Mouse (Mus musculus): ENCODE data around the gene Acot5.
"Not testable (repeated sequence)": the region's sequence is repeated elsewhere in the genome, so short reads cannot be mapped to it uniquely, and the experiment has no call there.

Gene Acot5

DNA sequence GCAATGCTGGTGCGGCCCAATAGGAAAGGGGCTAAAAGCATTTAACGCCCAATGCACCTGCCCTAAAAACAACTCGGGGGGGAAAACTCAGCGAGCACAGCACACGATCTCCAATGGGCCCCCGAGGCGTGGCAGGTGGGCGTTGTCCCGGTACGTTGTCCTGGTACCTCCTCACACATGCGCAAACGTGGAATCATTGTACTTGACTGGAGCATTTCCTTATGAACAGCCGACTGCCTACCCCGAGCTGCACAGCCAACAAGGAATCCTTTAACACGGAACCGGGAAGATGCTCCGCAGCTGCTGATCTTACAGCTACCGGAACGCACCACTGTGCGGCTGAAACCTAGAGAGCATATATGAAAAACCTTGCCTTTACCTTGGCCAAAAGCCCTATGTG is 6.8 kb upstream of the Acot5 start:
- DNase-seq (ENCODE audit: low spot score in 2 of 2): no peak

DNA sequence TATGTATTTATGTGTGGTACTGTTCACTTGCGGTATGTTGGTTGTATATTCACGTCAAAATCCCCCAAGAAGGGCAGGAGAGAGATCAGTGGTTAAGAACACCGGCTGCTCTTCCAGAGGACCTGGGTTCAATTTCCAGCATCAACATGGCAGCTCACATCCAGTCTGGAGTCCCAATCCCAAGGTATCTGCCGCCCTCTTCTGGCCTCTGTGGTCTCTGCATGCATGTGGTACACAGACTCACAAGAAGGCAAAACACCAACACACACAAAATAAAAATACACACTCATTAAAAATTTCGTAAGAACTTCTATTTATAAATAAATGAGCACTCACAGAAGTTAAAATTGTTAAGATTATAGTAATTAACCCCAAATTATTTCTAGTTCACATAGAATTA is 5.9 kb upstream of the Acot5 start:
- no peak for DNase-seq (ENCODE audit: low spot score in 2 of 2)

DNA sequence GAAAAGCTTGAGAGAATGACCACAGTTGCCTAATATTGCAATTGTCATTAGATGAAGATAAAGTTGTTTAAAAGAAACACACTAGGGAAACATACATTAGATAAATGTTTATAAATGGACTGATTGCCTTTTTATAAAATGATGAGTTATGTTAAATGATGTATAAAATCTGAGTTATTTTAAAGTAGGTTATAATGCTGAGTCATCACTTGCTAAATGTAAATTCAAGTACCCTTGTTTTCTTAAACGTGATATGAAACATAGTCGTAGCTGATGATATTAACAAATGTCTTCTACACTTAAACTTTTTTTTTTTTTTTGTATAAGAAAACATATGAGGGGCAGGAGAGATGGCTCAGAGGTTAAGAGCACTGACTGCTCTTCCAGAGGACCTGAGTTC is 5.3 kb upstream of the Acot5 start:
- no peak for DNase-seq (ENCODE audit: low spot score in 2 of 2)

DNA sequence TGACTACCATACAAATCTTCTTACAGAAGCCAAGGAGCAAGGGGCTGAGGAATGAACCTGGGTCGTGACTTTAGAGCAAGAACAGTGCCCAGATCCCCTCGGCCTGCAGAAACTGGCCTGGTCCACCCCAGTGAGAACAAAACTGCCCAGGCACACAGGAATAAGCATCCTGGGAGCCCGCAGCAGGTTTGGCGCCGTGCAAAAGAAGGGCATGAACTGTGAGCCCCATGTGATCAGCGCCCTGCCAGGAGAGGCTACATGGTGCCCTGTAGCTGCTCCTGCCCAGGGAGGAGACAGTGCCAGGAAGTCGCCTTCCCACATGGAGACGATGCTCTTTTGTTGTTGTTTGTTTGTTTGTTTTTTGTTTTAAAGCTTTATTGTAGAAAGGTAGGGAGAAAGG is 4.5 kb upstream of the Acot5 start:
- DNase-seq (ENCODE audit: low spot score in 2 of 2): no peak

DNA sequence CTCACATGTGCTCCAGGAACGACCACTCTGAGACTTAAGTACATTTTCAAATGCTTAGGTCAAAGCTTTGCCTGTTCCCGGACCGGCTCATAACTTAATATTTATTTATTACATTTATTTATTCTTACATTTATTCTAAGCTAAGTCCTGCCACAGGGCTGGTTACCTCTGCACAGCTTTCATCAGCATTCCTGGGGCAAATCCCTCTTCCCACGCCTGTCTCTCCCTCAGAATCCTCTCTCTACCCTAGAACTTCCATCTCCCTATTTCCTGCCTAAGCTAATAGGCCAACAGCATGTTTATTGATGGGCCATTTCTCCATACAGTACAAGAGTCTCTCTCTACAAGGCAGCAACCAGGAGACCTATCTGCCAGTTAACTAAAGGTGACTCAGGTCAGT is 1.4 kb upstream of the Acot5 start:
- DNase-seq (ENCODE audit: low spot score in 2 of 2): no peak

DNA sequence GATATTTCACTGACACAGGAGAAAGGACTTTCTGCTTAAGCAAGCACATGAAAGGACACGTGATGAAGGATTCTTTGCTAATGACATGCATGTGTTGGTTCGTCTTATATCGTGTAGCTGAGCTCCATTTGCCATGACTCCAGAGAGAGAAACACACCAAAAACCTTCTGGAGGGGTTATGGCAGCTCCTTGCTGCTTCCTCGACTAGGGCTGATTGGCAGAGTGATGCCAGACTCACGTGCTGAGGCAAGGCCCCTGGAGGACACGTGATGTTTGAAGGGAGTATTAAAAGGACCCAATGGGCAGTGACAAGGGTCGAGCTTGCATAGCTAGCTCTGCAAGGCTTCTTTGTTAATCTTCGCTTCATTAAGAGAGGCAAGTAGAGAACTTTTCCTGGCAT is 829 bp upstream of the Acot5 start:
- DNase-seq (ENCODE audit: low spot score in 2 of 2): no peak

DNA sequence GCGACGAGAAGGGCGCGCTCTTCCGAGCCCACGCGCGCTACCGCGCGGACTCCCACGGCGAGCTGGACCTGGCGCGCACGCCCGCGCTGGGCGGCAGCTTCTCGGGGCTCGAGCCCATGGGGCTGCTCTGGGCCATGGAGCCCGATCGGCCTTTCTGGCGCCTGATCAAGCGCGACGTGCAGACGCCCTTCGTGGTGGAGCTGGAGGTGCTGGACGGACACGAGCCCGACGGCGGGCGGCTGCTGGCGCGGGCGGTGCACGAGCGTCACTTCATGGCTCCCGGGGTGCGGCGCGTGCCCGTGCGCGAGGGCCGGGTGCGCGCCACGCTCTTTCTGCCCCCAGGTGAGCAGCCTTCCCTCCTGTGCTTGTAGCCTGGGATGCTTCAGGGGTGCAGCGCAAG is 457 bp downstream of the Acot5 start:
- peak; percentile 43 to 47 for DNase-seq (ENCODE audit: low spot score in 2 of 2)

DNA sequence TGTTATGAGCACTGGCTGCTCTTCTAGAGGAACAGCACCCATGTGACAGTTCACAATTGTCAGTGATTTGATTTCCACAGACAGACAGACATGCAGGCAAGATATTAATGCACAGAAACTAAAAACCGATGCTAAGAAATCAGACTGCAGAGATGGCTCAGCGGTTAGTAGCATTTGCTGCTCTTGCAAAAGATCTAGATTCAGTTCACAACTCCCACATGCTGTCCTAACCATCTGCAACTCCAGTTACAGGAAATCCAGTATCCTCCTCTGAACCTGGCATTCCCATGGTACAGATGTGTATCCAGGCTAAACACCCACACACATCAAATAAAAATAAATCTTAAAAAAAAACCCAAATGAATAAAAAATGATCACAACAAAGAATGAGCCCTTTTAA is 2.6 kb downstream of the Acot5 start:
- peak in 1 of 2 experiments; percentile 54 for DNase-seq (ENCODE audit: low spot score in 2 of 2)

DNA sequence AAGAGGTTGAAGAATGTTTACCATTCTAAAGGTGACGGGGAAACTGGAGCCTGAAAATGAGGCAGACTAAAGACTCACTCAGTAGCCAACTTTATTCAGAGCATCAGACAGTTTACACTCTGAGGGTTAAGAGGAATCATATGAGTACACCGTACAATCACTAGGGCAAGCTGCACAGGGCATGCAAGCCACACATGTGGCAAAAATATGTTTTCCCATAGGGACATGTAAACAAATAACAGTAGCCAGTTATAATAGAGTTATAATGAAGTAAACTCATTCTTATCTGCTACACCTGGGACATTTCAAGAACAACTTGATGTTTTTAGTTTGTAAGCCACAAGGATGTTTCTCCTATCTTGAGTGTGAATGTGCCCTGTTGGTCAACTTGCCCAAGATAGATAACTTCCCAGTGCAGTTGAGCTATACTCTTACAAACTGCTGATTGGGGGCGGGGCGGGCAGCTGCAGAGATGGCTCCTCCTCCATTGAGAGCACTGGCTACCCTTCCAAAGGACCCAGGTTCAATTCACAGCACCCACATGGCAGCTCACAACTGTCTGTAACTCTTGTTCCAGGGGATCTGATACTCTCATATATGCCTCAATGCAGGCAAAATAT is 8.4 kb downstream of the Acot5 start:
- DNase-seq (ENCODE audit: low spot score in 2 of 2): no peak

DNA sequence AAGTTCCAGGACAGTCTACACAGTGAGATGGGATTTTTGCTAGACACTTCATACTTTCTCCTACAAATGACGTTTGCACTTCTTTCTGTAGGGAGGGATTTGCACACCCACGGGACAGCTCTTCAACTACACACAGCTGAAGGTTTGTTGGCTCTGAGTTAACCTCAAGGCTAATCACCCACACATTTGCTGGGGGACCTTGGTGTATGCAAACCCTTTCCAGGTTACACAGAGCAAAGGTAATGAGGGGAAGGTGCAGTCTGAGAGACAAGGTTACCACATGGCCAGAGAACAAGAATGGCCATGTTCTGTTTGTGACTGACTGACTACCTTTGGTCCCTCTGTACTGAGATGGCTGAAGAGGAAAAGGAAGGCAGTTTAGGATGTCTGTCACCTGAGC is 14.7 kb downstream of the Acot5 start:
- DNase-seq (ENCODE audit: low spot score in 2 of 2): no peak

DNA sequence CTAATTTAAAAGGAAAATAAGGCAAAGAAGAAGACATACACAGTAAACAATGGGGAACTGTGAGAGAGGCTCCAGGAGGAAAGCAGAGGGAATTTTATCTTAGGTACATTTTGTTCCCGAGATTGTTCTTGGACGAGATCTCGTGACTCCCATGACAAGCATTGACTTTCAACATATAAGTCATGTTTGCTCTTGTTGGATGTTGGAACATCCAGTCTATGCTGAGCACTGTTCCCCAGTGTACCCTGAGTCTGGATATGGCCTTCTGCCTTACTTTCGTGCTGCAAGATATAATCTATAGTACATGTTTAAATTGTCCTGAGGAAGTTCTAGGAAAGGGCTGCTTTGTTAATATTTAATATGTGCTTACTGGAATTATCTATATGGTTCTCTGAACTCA is 15.5 kb downstream of the Acot5 start:
- no peak for DNase-seq (ENCODE audit: low spot score in 2 of 2)

DNA sequence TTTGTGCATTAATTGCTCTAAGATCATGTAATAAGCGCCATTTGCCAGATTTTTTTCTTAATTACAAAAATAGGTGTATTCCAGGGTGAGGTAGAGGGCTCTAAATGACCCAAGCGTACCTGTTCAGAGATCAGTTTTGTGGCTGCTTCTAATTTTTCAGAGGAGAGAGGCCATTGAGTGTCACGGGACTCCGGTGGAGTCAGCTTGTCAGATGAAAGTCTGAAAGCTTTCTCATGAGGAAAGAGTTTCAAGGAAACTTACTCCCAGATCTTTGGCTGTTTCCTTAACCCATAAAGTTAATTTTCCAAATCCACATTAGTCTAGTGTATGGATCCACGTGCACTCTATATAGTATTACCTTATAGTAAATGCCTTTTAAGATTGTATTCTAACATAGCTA is 25.5 kb downstream of the Acot5 start:
- DNase-seq (ENCODE audit: low spot score in 2 of 2): not testable (repeated sequence)

DNA sequence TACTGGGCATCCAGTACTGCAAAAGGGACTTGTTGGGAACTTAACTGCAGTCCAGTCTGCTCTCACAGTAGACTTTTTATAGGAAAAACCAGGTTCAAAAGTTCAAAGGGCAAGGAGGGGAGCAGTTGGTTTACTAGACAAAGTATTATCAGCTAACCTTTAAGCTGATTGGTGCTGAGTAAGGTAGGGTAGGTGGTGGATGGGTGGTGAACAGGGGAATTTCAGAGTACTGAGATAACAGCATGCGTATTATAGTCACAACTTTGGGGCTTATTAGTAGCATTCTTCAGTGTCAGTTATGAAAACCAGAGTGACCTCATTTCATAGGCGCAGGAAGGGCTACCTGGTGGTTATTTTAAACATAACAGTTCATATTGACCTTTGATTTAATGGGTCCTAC is 30.5 kb downstream of the Acot5 start:
- DNase-seq (ENCODE audit: low spot score in 2 of 2): no peak

DNA sequence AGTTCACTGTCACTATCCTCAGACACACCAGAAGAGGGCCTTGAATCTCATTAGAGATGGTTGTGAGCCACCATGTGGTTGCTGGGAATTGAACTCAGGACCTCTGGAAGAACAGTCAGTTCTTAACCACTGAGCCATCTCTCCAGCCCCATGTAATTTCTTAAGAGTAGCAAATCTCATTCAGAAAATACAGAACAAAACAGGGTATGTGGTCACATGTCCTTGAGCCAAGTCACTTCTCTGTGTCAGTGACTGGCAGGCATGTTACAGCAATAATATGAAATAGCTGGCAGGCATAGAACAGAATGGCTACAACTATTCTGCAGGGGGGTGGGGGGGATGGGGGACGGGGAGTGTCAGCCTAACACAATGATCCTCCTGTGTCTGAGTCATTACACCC is 30.9 kb downstream of the Acot5 start:
- no peak for DNase-seq (ENCODE audit: low spot score in 2 of 2)

DNA sequence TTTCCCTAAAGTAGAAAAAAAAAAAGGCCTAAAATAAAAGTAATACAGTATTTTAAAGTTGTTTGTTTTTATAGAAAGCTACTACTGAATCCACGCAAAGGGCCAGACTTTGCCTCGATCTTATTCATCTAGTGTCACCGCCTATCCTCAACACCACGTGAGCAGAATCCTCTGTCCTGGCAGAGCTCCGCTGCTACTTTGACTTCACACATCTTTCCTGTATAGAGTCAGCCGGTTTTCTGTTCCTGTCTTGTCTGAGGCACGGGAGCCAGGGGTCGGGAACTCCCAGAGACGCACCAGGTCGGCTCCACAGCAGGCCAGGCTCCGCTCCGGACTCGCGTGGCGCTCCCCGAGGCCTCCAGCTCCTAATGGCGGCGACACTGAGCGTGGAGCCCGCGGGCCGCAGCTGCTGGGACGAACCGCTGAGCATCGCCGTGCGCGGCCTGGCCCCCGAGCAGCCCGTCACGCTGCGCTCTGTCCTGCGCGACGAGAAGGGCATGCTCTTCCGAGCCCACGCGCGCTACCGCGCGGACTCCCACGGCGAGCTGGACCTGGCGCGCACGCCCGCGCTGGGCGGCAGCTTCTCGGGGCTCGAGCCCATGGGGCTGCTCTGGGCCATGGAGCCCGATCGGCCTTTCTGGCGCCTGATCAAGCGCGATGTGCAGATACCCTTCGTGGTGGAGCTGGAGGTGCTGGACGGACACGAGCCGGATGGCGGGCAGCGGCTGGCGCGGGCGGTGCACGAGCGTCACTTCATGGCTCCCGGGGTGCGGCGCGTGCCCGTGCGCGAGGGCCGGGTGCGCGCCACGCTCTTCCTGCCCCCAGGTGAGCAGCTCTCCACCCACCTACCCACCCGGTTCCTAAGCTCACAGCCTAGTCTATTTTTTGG is 31.7 kb downstream of the Acot5 start, which contains the start of gene Acot6:
TSS of gene Acot6 (plus strand) at position 51 of the 889 bp plus-strand sequence.
- DNase-seq (ENCODE audit: low spot score in 2 of 2): peak; percentile 36 to 49

DNA sequence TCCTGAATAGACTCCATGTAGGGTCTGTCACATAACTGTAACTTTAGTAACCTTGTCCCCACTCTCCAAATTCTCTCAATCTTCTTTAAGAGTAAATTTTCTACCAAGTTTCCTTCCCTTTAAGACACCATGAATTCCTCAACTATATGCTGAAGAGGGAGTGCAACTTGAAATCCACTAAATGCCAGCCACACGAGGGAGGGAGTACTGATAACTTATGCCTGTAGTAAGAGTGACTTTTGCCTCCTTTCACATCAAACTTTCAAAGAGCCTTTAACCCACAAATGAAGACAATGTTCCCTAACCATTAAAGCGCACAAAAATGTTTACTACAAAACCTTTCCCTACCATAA is 32.3 kb downstream of the Acot5 start:
- no peak for DNase-seq (ENCODE audit: low spot score in 2 of 2)

DNA sequence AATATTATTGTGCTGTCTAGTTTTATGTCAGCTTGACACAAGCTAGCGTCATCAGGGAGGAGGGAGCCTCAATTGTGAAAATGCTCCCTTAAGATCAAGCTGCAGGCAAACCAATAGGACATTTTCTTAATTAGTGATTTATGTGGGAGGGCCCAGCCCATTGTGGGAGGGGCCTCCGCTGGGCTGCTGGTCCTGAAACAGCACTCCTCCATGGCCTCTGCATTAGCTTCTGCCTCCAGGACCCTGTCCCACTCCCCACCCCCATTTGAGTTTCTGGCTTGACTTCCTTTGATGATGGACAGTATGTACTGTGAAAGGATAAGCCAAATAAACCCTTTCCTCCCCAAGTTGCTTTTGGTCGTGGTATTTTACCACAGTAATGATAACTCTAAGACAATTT is 37.9 kb downstream of the Acot5 start:
- DNase-seq (ENCODE audit: low spot score in 2 of 2): no peak

DNA sequence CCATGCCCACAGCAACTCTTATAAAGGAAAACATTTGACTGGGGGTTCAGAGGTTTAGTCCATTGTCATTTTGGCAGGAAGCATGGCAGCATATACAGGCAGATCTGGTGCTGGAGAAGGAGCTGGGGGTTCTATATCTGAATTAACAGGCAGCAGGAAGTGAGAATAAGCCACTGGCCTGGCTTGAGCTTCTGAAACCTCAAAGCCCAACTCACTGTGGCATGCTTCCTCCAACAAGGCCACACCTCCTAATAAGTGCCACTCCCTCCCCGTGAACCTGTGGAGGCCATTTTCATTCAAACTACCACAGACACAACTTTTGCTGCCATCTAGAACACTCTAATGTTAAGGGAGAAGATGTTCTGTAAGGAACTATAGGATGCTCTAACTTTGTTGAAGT is 38.6 kb downstream of the Acot5 start:
- DNase-seq (ENCODE audit: low spot score in 2 of 2): no peak

DNA sequence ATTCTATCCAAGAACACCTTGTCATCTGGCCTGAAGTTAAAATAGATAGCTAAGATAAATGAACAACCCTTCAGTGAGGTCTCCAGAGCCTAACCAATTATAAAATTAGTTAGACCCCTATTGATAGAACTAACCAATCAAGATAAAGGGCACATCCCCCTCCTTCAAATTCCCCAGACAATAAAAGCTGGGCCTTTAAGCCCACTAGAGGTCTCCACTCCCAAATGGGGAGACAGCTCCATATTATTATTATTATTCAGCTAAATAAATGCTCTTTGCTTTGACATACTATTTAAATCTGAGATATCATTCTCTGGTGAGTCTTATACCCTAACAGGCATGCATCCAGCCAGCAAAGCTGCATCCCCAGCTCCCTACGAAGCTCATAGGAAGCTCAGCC is 40.8 kb downstream of the Acot5 start:
- no peak for DNase-seq (ENCODE audit: low spot score in 2 of 2)

DNA sequence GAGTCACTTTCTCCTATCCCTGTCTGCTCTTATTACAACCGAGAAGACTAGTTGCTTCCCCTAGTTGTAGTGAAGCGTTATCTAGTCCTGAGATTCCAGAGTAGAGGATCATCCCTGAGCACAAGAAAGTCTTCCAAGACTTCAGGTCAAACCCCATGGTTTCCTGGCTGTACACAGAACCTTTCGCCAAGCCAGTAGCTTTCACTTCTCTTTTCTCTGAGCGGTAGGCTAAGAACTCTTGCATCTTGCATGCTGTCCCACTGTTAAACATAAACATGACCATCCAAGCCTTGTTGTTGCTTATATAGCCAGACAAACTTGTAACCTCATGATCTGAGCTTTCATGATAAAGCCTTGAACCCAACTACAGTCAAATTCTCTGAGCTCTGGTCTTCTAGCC is 41.7 kb downstream of the Acot5 start:
- no peak for DNase-seq (ENCODE audit: low spot score in 2 of 2)

DNA sequence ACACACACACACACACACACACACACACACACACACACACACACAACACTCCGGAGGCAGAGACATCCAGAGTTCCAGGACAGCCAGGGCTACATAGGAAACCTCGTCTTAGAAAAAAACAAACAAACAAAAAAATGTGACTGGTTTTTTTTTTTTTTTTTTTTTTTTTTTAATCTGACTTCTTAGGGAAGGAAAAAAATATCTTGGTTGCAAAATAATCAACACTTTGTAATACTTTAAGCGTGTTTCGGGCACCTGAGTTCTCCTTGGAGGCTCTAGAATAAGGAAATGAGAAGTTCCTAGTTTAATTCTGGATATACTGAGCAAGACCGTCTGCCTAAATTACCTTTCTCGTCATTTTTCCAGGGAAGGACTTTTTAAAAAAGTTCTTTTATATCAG is 44.6 kb downstream of the Acot5 start:
- no peak for DNase-seq (ENCODE audit: low spot score in 2 of 2)

DNA sequence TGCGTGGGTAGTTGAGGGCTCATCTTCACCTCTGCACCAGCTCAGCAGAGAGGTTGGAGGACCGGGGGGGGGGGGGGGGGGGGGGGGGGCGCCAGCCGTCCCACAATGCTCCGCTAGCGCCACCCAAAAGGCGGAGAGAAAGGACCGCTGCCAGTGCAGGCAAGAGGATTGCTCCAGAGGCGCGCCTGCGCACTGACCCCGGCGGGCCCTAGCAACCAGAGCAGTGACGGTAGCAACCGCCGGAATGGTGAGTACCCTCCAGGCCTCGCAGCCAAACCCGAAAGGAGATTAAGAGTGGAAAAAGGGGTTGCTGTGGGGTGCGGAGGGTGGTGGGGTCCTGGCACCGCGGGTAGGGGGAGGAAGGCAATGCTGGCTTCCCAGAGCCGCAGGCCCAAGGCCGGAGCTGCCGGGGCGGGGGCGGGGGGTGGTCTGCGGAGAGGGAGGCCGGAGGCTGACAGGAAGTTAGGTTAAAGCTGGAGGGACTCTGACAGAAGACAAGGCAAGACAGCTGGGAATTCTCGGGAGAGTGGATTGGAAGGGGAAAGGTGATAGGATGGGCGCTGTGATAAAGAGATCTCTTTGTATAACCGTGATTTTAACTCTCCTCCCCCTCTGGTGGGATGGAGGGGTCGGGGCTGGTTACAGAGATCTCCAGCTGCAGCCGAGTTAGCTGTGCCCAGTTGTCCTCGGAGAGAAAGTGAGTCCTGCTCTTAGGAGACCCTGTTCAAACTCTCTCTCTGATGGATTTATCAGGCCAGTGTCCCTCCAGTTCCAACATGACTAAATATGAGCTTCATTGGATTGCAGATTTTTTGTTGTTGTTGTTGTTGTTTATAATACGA is 45.2 kb downstream of the Acot5 start, which contains the start of gene Dnal1:
TSS of gene Dnal1 (plus strand) at position 214 of the 842 bp plus-strand sequence.
- peak; percentile 94 to 96 for DNase-seq (ENCODE audit: low spot score in 2 of 2)

DNA sequence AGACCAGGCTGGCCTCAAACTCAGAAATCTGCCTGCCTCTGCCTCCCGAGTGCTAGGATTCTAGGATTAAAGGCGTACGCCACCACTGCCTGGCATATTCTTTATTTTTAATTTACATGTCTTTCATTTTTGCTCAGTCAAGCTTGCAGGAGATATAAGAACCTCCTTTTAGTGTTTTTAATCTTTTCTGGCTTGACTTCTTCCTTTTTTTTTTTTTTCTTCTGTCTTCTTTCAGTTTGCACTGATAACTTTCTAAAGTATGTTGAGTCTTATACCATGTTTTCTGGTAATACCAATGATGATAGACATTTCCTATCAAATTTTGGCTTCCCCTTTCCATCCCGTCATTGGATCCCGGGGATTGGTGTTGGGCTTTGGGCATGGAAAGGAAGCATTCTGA is 50.5 kb downstream of the Acot5 start:
- no peak for DNase-seq (ENCODE audit: low spot score in 2 of 2)

Data from right cerebral cortex, postnatal 10 days (tissue).